Mouse (Mus musculus): ENCODE measurements around the gene Cks2. TPM values are rescaled to one million over a fixed set of nuclear protein-coding genes. Genes with fewer than 3 reads are reported as not detected.
"Not testable (repeated sequence)": the region's sequence is repeated elsewhere in the genome, so short reads cannot be mapped to it uniquely, and the experiment has no call there.

Gene Cks2
- total RNA-seq, 2 experiments from 2014 or later: 14.5 to 17.7 TPM

DNA sequence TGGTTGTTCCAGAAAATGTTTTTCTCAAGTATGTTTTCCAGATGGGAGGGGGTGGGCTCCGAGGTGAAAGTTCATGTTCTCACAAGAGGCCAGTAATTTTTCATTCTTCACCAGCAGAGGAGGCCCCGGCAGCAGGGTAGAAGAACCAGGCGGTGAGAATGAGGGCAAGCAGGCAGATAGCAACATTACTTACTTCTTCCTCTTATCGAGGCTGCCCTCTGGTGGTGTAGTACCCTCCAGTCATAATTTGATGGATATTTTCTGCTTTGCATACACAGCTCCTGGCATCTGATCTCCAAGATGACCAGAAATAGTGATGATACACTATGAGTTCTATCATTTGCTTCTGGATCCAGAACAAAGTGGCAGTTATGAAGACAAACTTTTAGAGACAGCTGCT lies 6.1 kb upstream of the Cks2 start:
- DNase-seq: no peak

DNA sequence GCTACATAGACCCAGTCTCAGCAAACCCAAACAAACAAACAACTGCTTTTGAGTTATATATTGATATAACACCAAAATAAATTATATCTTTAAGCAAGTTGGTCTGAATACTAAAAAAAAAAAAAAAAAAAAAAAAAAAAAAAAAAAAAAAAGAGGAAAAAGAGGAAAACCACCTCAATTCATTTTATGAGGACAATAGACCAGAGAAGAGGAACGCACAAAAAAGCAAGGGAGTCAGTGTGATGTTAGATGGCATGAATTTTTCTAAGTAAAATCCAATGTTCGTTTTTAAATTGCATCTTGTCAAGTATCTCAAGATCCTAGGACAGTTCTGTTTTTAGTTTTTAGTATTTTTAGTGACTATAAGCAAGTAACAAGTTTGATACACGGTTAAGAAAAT lies 3.6 kb upstream of the Cks2 start:
- no peak for DNase-seq

DNA sequence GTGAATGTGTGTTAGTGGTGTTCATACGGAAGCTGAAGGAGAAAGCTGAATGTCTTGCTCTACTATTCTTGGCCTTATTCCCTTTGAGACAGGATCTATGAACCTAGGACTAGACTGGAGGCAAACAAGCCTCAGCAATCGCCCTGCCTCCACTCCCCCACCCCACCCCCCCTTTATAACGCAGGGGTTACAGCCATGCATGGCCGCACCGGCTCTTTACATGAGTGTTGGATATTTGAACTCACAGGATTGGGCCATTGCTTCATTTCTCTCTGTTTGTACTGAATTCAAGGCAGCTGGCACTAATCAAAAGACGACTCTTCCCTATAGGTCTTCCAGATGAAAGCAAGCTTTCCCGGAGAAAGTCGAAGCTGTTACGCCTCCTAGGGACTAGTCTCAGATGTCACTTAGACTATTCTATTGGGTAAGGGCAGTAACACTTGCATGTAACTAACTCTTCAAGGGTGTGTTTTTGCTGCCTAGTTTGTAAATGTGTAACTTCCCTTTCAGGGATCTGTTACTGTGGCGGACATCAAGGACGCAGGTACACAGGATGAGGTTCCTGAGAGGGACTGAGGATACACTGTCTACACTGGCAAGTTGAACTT lies 2.8 kb upstream of the Cks2 start:
- no peak for DNase-seq

DNA sequence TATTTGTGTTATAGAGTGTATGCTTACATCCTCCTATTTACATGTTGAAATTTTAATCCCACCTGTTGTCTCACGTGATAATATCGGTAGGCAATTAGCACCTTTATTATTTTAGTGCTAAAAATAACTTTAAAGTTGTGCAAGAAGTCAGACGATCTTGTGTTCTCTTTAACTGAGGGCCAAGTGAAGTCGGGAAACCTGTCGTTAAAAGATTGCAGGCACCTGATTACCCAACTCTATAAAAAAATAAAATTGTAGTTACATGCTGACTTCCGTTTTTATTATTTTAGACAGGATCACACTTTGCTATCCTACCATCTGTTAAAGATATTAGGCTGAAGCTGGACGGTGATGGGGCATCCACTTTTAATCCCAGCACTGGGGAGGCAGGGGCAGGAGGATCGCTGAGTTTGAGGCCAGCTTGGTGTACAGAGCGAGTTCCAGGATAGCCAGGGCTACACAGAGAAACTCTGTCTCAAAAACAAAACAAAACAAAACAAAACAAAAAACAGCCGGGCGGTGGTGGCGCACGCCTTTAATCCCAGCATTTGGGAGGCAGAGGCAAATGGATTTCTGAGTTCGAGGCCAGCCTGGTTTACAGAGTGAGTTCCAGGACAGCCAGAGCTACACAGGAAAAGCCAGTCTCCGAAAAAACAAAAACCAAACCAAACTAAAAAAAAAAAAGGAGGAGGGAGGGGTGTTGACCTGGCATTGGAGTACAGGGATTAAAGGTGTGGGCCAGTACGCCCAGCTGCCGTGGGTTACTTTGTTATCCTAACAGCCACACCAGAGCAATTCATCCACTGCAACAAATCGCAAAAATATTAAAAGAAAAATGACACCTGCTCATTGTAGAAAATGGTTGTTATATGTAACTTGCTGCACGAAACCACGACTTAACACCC lies 856 bp upstream of the Cks2 start:
- no peak for DNase-seq

DNA sequence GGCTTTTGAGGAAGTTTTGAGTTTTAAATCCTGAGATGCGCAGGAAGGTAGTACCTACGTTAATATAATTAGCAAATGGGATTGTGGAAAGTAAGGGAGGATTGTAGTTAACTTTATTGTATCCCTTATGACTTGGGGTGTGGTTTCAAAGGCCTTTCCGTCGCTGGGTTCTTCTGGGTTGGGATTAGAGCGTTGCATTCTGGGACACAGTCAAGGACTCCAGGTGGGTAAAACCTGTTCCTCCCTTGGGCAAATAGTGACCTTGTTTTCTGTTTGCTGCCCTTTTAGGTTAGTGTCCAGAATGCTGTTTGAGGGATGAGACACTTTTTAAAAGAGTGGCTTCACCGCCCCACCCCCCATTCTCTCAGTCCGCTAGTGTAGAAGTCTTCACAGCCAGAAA lies 840 bp downstream of the Cks2 start:
- DNase-seq: no peak

DNA sequence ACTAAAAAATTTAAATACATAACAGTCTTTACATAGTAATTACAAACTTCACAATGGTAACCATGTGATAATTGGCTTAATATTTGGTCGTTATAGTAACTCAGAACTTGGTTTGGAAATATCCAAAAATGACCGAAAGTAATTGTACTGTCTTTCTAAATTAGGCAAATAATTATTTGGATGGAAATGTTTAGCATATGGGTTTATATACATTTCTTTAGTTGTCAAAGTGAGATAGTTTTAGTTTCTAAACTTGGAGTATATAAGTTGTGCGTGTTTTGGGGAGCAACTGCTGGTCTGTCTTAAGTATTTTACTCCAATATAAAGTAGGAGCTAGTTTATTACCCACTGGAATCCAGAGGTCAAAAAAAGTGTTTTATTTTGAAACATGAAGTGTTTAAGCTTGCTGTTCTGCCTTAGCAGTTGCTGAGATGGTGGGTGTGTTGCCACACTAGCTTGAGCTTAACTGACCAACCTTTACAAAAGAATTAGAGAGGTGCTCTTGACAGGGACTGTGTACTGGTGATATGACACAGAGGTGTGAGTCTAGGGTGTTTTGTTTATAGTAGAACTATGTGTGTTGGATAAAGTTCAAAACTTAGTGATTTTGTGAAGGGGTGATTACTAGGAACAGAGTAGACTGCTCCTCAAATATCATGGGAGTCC lies 1.5 kb downstream of the Cks2 start:
- no peak for DNase-seq

DNA sequence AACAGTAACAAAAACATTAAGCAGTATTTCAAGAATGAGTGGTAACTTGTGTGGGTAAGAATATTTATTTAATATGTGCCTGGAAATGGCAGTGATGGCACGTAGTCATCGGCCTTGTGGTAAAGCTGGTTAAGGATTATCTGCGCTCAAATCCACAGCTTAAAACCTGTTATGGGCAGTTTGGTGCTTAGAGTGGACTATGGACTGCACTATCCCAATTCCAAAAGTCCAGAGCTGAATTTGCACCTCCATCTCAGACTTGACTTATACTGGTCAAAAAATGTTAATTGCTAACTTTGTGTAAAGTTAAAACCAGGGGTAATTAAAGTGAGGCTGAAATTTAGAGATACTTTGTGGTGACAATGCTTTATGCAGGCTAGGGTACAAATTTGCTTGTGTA lies 2.7 kb downstream of the Cks2 start:
- no peak for DNase-seq

DNA sequence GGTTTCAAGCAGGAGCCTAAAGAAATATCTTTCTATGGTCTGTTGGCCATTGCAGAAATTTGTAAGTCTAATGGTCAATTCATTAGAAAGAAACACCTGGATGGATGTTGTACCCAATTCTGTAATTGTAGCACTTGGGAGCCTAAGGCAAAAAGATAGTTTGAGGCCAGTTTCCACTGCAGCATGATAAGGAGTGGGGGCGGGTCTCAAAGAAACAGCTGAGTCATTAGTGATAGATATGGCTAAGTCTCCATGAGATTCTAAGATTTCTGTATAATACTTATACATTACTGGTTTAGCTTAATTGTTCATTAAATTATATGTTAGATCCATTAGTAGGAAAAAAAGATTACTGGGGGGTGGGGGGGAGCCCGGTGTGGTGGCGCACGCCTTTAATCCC lies 3.2 kb downstream of the Cks2 start:
- no peak for DNase-seq

DNA sequence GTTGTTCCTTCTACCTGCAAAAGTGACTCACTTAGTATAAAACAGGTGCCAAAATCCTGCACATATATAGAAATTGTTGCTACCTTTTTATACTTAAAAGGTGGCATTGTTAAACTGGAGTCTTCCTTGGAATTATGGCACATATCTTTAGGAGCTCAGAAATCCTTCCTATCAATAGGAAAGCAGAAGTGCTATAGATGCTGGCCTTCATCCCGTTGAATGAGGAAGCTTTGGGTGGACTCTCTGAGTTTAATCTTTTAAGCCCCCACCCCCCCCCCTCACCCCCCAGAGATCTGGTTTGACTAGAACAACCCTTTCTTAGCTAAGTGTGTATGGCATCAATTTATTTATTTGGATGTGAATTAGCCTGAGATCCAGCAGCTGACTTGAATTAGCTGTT lies 4.7 kb downstream of the Cks2 start:
- DNase-seq: no peak

DNA sequence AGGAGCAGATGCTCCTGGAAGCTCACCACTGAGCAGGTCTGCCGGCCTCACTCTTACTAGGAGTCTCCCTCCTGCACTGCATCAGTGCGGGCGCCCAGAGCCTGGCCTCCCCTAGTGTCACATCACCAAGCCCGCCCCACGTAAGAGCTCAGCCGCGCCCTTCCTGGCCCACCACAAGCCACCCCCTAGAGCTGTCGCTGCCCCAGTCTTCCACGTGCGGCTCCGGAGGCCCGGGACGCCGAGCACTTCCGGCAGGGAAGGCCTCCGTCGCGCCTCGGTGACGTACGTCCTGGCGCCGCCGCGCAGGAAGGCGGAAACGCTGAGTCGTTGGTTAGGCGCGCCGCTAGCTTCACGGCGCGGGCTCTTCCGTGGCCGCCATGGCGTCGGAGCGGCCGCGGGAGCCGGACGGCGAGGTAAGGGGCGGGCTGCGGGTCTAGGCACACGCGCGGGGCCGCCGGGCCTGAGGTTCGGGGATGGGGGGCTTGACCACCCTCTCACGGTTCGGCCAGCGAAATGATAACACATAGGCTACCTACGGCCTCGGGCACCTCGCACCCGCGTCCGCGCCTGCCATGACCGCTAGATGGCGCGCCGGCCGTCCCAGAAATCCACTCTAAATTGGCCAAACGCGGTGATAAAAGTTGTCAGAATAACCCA lies 6.5 kb downstream of the Cks2 start, which contains the start of gene Secisbp2:
Gene Secisbp2, plus strand, starts transcription at position 290 of the 657 bp plus-strand sequence.
- DNase-seq: peak; percentile 96

DNA sequence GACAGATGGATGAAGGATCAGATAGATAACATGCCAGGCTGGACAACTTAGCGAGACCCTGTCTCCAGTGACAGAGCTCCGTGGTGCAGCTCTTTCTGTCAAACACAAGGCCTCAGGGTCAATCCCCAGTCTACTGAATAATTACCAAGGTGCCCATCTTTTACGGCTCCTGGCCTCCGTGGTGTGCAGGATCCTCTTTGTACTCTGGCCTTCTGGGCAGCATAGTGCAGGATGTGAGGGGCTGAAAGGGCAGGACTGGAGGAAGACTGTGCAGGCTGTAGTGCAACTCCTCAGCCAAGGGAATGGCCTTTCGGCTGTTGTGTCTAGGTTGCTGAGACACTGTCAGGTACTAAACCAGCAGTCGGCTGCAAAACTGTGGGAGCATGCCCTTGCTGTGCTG lies 8.1 kb downstream of the Cks2 start:
- no peak for DNase-seq

DNA sequence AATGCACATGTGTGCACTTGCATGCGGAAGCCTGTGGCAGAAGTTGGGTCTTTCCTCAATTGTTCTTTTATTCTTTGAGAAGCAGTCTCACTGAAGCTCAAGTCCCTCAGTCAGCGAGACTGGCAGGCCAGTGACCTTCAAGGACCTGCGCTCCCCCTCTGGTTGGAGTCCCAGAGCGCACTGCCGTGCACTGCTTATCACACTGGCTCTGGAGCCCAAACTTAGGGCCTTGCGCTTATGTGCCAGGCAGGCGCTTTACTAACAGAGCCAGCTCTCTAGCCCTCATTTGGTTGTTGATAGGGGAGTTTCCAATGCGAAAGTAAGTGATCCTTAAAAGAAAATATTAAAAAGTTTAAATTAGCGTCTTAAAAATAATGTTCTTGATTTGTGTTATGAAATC lies 8.9 kb downstream of the Cks2 start:
- no peak for DNase-seq

DNA sequence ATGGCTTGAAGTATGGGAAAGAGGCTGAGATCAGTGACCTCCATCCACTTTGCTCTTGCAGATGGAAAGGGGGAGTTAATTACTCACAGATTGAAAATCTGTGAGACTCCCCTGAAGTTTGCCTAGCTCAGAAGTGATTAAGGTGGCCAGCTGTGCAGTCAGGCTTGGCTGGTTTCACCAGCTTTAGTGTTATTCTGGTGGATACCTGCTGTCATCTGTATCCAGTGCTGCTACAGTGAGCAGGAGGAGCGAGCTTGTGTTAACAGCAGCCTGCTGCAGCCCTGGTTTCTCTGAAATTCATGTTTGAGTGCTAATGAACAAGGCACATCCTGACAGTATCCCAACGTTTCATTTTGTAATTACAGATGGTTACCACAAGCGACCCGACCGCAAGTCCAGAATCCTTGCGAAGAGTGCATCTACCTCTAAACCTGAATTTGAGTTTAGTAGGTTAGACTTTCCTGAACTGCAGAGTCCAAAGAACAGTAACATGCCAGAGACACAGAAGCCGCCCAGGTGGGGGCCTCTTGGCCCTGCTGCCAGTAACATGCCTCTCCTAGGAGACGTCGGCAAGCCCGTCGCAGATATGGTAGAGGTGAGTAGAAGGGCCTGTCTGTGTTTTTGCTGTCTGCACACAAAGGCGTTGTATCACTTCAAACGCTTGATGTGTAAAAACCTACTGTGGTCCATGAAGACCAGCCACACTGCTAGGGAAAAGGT lies 11.6 kb downstream of the Cks2 start:
- DNase-seq: no peak

DNA sequence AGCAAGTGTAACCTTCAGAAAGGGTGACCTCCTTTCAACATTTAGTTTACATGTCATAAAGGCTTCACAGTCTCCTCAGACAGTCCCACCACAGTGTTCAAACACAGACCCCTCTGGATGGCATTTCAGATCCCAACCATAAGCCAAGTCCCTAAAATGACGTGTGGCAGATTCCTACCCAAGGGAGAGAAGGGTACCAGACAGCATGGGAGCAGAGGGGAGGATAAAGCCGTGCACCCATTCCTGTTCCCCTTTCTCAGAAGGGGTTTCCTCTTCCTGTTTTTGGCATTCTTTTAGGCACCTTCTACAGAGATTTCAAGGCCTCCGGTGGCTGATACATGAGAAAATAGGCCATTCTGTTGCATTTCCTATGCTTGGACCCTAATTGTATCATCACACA lies 13.1 kb downstream of the Cks2 start:
- DNase-seq: no peak

DNA sequence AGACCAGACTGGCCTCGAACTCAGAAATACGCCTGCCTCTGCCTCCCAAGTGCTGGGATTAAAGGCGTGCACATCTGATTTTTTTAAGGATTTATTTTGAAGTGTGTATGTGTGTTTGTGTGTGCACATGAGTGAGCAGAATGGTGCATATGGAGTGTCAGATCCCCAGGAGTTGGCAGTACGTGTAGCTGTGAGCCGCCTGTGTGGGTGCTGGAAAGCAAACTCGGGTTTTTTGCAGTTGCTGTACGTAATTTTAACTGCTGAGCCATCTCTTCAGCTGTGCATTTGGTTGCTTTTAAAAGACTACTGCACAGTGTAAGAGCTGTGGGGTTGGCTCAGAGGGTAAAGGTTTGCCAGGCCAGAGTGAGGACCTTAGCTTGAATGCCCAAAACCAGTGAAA lies 14.5 kb downstream of the Cks2 start:
- no peak for DNase-seq

DNA sequence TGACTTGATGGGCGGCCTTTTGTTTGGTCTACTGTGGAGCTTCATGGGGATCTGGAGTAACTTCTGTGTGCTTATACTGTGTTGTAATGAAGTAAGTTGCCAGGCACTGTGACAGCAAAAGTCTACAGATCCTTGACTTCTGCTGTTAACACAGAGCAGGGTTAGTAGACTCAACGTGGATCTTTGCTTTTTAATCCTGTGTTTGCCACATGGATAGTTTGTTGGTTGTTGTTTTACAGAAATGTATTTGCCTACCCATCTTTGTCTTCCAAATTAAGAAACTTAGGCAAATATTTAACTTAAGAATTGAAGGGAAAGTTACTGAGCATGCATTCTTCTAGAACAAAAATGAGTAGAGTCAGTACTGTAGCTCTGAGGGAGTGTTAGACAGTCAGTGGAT lies 18.5 kb downstream of the Cks2 start:
- DNase-seq: no peak

DNA sequence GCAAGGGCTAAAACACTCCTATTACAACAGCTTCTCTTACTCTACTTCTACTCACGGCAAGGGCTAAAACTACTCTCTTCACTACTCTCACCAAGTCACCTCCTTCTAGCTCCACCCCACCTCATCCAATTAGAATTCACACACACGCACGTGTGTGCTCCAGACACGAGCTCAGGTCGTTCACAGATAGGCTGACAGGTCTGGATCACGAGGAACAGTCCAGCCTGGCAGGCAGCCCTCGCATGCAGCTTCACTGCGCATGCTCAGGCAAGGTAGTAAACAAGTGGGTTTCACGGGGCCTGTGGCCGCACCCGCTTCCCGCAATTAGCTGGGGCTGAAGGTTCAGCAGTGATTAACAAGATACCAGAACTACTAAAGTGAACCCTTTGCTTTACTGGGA lies 23.2 kb downstream of the Cks2 start:
- not testable (repeated sequence) for DNase-seq

DNA sequence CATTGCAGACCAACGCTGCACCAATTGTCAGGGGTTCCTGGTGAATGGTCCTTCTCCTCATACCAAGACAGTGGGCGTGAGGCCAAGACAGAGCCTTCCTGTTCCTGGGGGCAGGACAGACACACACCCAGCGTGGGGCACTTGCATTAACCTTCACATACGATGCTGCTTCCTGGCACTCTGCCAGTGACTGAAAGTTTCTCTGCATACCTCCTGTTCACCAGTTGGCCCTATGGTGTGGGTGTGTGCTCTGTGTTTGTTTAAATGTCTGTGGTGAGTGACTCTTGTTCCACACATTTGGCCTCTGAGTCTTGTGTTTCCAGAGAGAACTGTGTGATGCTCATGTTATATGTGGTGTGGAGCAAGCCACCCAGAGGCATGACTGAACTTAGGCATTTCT lies 31.6 kb downstream of the Cks2 start:
- DNase-seq: no peak

DNA sequence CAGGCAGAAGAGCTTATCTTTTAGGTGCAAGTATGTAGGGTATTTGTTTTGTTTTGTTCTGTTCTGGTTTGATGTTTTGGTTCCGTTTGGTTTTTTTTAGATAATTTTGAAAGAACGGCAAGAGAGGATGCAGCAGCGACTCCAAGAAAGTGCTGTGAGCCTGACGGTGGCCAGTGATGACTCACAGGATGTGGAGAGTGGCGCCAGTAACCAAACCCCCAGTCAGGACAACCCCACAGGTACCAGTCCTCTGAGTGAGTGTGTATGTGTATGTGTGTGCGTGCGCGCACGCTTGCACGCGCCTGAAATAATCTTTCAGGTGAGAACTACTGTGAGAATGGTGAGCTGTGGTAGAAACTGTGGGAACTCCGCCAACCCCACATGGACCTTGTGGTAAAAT lies 32.0 kb downstream of the Cks2 start:
- no peak for DNase-seq

DNA sequence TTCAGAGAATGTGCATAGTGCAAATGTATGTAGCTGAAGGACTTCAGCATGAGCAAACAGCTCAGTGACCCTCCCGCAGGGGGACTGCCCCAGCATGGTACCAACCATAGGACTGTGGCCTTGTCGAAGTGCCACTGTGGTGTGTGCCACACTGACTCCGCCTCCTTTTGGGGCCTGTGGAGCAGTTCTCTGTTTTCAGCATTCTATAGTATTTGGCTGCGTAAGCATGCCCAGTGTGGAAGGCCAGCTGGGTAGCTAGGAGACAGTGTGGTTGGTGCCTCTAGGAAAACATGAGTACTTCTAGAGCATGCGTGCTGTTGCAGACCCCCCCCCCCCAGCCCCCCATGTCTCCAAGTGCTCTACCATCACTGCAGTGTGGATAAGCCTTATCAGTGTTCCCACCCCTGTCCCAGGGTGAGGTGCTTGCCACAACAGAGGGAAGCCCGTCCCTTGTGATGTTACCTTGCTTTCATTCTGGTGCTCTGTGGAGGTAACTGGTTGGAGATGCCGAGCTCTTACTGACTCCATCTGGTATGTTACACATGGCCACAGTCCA lies 32.7 kb downstream of the Cks2 start:
- no peak for DNase-seq

DNA sequence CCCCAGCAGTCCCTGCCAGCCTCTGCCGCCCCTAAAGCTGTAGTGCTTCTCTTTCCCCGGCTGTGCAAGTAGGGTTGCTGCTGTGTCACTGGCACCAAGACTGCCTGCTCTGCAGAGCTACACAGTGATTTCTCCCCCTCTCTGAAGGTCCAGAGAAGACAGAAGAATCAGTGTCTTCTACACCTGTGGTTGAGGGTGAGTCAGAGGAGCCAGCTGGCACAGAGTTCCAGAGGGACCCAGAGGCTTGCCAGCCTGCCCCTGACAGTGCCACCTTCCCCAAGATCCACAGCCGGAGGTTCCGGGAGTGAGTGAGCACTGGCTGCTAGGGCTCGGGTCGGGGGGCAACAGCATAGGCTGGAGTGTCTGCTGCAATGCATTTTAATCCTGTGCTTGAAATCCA lies 33.7 kb downstream of the Cks2 start:
- DNase-seq: no peak

DNA sequence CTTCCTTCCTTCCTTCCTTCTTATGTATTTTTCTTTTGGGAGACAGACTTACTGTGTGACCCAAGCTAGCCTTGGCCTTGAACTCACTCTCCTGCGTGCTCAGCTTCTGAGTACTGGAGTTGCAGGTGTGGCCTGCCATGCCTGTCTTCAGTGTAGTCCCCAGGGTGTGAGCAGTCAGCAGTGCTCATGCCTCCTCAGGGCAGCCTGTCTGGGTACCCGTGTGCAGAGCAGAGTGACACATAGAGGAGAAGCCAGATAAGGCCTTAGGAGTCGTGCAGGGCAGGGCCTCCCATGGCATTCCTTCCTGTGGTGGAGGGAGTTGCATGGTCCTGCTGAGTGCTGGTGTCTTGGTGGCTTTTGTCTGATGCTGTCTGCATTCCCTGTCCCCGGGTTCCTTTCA lies 34.3 kb downstream of the Cks2 start:
- DNase-seq: no peak

All from gastrocnemius, postnatal 10 days (tissue).